Mouse (Mus musculus) CH12.LX (cell line): ENCODE data around the gene Ncor2. TPM values are rescaled to one million over a fixed set of nuclear protein-coding genes. Genes with fewer than 3 reads are reported as not detected.

Source experiments
- DNase-seq: peaks from one replicate; pipeline ENCODE4 v3.0.0-alpha.2; 2013; ENCODE audit errors: extremely low read depth
- H3K27ac ChIP-seq: 2 replicates; pipeline ENCODE4 v1.5.1; 2012; ENCODE audit warnings: low read depth, mild to moderate bottlenecking, control low read depth, moderate library complexity; ENCODE audit not compliant: insufficient read depth
- H3K27me3 ChIP-seq: replicated peaks from 2 replicates; pipeline ENCODE3; 2012; ENCODE audit warnings: inconsistent platforms
- H3K36me3 ChIP-seq, 2 experiments: replicated peaks in 1 of 2; 2 replicates each; pipeline versions ENCODE3 to v1.6.1; 2012; ENCODE audit warnings: inconsistent platforms in 1 of 2, low read length in 1 of 2, mild to moderate bottlenecking in 1 of 2, mixed read lengths in 1 of 2, moderate library complexity in 1 of 2; ENCODE audit not compliant: control insufficient read depth in 1 of 2, insufficient read depth in 1 of 2
- H3K4me1 ChIP-seq, 2 experiments: 2 replicates each; pipeline ENCODE4 v1.6.1; 2012; ENCODE audit warnings: inconsistent platforms in 1 of 2, moderate library complexity in 1 of 2; ENCODE audit not compliant: insufficient read depth in 2 of 2, control insufficient read depth in 1 of 2
- H3K4me2 ChIP-seq: 2 replicates; pipeline ENCODE4 v1.6.1; 2012; ENCODE audit warnings: low read depth, mild to moderate bottlenecking, control low read depth; ENCODE audit not compliant: poor library complexity, insufficient read depth, severe bottlenecking
- H3K4me3 ChIP-seq, 3 experiments: fragments of 150-350 bp in 1 of 3; sonication (generic) in 1 of 3; replicated peaks in 1 of 3; 2 replicates each; pipeline versions ENCODE3 to v1.5.1; 2011 to 2012; ENCODE audit warnings: low read depth in 2 of 3, low read length in 2 of 3, mild to moderate bottlenecking in 2 of 3, moderate library complexity in 2 of 3, control low read depth in 1 of 3, improper control_type of control experiment in 1 of 3, inconsistent platforms in 1 of 3, mixed read lengths in 1 of 3; ENCODE audit not compliant: poor library complexity in 1 of 3
- H3K79me2 ChIP-seq: replicated peaks from 2 replicates; pipeline ENCODE4 v1.6.1; 2012; ENCODE audit warnings: mild to moderate bottlenecking, moderate library complexity; ENCODE audit not compliant: control insufficient read depth, poor library complexity, insufficient read depth, severe bottlenecking; ENCODE audit errors: extremely low read depth
- H3K9ac ChIP-seq: 2 replicates; pipeline ENCODE4 v1.6.1; 2012; ENCODE audit warnings: low read depth, mild to moderate bottlenecking, control low read depth, moderate library complexity; ENCODE audit not compliant: insufficient read depth
- H3K9me3 ChIP-seq: replicated peaks from 2 replicates; pipeline ENCODE3; 2012; ENCODE audit warnings: low read length, inconsistent platforms, mixed read lengths
- BHLHE40 ChIP-seq: IDR thresholded peaks from 2 replicates; pipeline ENCODE4 v1.6.1; 2011; ENCODE audit warnings: mild to moderate bottlenecking, low read depth, low read length, improper control_type of control experiment
- CHD1 ChIP-seq: IDR thresholded peaks from 2 replicates; pipeline ENCODE4 v1.6.1; 2012; ENCODE audit warnings: low read depth, low read length, improper control_type of control experiment, inconsistent platforms
- CHD2 ChIP-seq: IDR thresholded peaks from 2 replicates; pipeline ENCODE4 v1.6.1; 2011; ENCODE audit warnings: low read length, improper control_type of control experiment
- CTCF ChIP-seq, 2 experiments: IDR thresholded peaks in 1 of 2; conservative IDR thresholded peaks in 1 of 2; 2 replicates each; pipeline ENCODE4 v1.5.1; 2011 to 2012; ENCODE audit warnings: low read depth in 2 of 2, low read length in 2 of 2, improper control_type of control experiment in 1 of 2, inconsistent platforms in 1 of 2, mild to moderate bottlenecking in 1 of 2, moderate library complexity in 1 of 2
- E2F4 ChIP-seq: IDR thresholded peaks from 2 replicates; pipeline ENCODE4 v1.6.1; 2011; ENCODE audit warnings: low read depth, low read length, improper control_type of control experiment; ENCODE audit not compliant: insufficient replicate concordance
- ELF1 ChIP-seq: IDR thresholded peaks from 2 replicates; pipeline ENCODE4 v1.6.1; 2014; ENCODE audit warnings: low read depth, mild to moderate bottlenecking, inconsistent platforms, low read length, improper control_type of control experiment
- EP300 ChIP-seq: IDR thresholded peaks from 2 replicates; pipeline ENCODE4 v1.6.1; 2011; ENCODE audit warnings: low read length, improper control_type of control experiment
- ETS1 ChIP-seq: conservative IDR thresholded peaks from 2 replicates; pipeline ENCODE4 v1.6.1; 2012; ENCODE audit warnings: low read depth, mild to moderate bottlenecking, inconsistent platforms, low read length, improper control_type of control experiment, moderate library complexity
- GABPA ChIP-seq: IDR thresholded peaks from 2 replicates; pipeline ENCODE4 v1.6.1; 2012; ENCODE audit warnings: low read depth, low read length, improper control_type of control experiment, inconsistent platforms; ENCODE audit not compliant: insufficient replicate concordance
- HCFC1 ChIP-seq: IDR thresholded peaks from 2 replicates; pipeline ENCODE4 v1.6.1; 2012; ENCODE audit warnings: low read depth, mild to moderate bottlenecking, inconsistent platforms, low read length, improper control_type of control experiment
- IRF4 ChIP-seq: IDR thresholded peaks from 2 replicates; pipeline ENCODE4 v1.6.1; 2014; ENCODE audit warnings: low read depth, mild to moderate bottlenecking, inconsistent platforms, low read length, improper control_type of control experiment
- JUN ChIP-seq: IDR thresholded peaks from 2 replicates; pipeline ENCODE4 v1.6.1; 2011; ENCODE audit warnings: low read depth, mild to moderate bottlenecking, low read length, improper control_type of control experiment, moderate library complexity; ENCODE audit not compliant: insufficient read depth
- JUND ChIP-seq: conservative IDR thresholded peaks from 2 replicates; pipeline ENCODE4 v1.6.1; 2011; ENCODE audit warnings: low read depth, low read length, improper control_type of control experiment
- KAT2A ChIP-seq: IDR thresholded peaks from 2 replicates; pipeline ENCODE4 v1.6.1; 2012; ENCODE audit warnings: low read length, improper control_type of control experiment, inconsistent platforms; ENCODE audit not compliant: insufficient replicate concordance
- MAFK ChIP-seq: IDR thresholded peaks from 2 replicates; pipeline ENCODE4 v1.6.1; 2011; ENCODE audit warnings: low read length, improper control_type of control experiment; ENCODE audit not compliant: insufficient replicate concordance
- MAX ChIP-seq: IDR thresholded peaks from 2 replicates; pipeline ENCODE4 v1.6.1; 2011; ENCODE audit warnings: low read length, improper control_type of control experiment
- MAZ ChIP-seq: IDR thresholded peaks from 2 replicates; pipeline ENCODE4 v1.6.1; 2012; ENCODE audit warnings: low read depth, mild to moderate bottlenecking, inconsistent platforms, low read length, improper control_type of control experiment, moderate library complexity
- MEF2A ChIP-seq: IDR thresholded peaks from 2 replicates; pipeline ENCODE4 v1.6.1; 2014; ENCODE audit warnings: low read depth, mild to moderate bottlenecking, inconsistent platforms, low read length, improper control_type of control experiment, borderline replicate concordance
- MXI1 ChIP-seq: IDR thresholded peaks from 2 replicates; pipeline ENCODE4 v1.6.1; 2011; ENCODE audit warnings: mild to moderate bottlenecking, low read depth, low read length, improper control_type of control experiment
- MYC ChIP-seq: IDR thresholded peaks from 2 replicates; pipeline ENCODE4 v1.6.1; 2011; ENCODE audit warnings: low read depth, mild to moderate bottlenecking, improper control_type of control experiment, low read length
- NELFE ChIP-seq: IDR thresholded peaks from 2 replicates; pipeline ENCODE4 v1.6.1; 2011; ENCODE audit warnings: low read depth, low read length, improper control_type of control experiment
- NRF1 ChIP-seq: IDR thresholded peaks from 2 replicates; pipeline ENCODE4 v1.6.1; 2014; ENCODE audit warnings: low read depth, mild to moderate bottlenecking, inconsistent platforms, low read length, improper control_type of control experiment, moderate library complexity
- PAX5 ChIP-seq: IDR thresholded peaks from 2 replicates; pipeline ENCODE4 v1.6.1; 2012; ENCODE audit warnings: low read length, inconsistent platforms, mixed read lengths
- POLR2A ChIP-seq: IDR thresholded peaks from 2 replicates; pipeline ENCODE4 v1.6.1; 2011; ENCODE audit warnings: low read depth, mild to moderate bottlenecking, improper control_type of control experiment, low read length
- POLR2AphosphoS2 ChIP-seq: IDR thresholded peaks from 2 replicates; pipeline ENCODE4 v1.6.1; 2011; ENCODE audit warnings: low read depth, low read length, improper control_type of control experiment
- RAD21 ChIP-seq: IDR thresholded peaks from 2 replicates; pipeline ENCODE4 v1.6.1; 2011; ENCODE audit warnings: low read depth, mild to moderate bottlenecking, low read length, improper control_type of control experiment, moderate library complexity
- RCOR1 ChIP-seq: conservative IDR thresholded peaks from 2 replicates; pipeline ENCODE4 v1.6.1; 2012; ENCODE audit warnings: low read depth, mild to moderate bottlenecking, inconsistent platforms, low read length, improper control_type of control experiment
- SIN3A ChIP-seq: IDR thresholded peaks from 2 replicates; pipeline ENCODE4 v1.6.1; 2012; ENCODE audit warnings: low read length, improper control_type of control experiment, inconsistent platforms
- SMC3 ChIP-seq: IDR thresholded peaks from 2 replicates; pipeline ENCODE4 v1.6.1; 2011; ENCODE audit warnings: low read depth, low read length, improper control_type of control experiment
- TBP ChIP-seq: conservative IDR thresholded peaks from 2 replicates; pipeline ENCODE4 v1.6.1; 2011; ENCODE audit warnings: low read depth, low read length, improper control_type of control experiment
- TCF12 ChIP-seq: IDR thresholded peaks from 2 replicates; pipeline ENCODE4 v1.6.1; 2014; ENCODE audit warnings: low read depth, mild to moderate bottlenecking, inconsistent platforms, low read length, improper control_type of control experiment
- UBTF ChIP-seq: IDR thresholded peaks from 2 replicates; pipeline ENCODE4 v1.6.1; 2012; ENCODE audit warnings: low read depth, mild to moderate bottlenecking, inconsistent platforms, low read length, improper control_type of control experiment, moderate library complexity
- USF1 ChIP-seq: IDR thresholded peaks from 2 replicates; pipeline ENCODE4 v1.6.1; 2014; ENCODE audit warnings: low read depth, mild to moderate bottlenecking, inconsistent platforms, low read length, improper control_type of control experiment
- USF2 ChIP-seq: conservative IDR thresholded peaks from 2 replicates; pipeline ENCODE4 v1.6.1; 2011; ENCODE audit warnings: low read depth, low read length, improper control_type of control experiment
- ZC3H11A ChIP-seq: IDR thresholded peaks from 2 replicates; pipeline ENCODE4 v1.6.1; 2012; ENCODE audit warnings: low read depth, mild to moderate bottlenecking, inconsistent platforms, low read length, improper control_type of control experiment
- ZKSCAN1 ChIP-seq: IDR thresholded peaks from 2 replicates; pipeline ENCODE4 v1.6.1; 2012; ENCODE audit warnings: low read depth, inconsistent platforms, low read length, improper control_type of control experiment, borderline replicate concordance
- ZMIZ1 ChIP-seq: IDR thresholded peaks from 2 replicates; pipeline ENCODE4 v1.6.1; 2012; ENCODE audit warnings: low read depth, mild to moderate bottlenecking, inconsistent platforms, low read length, improper control_type of control experiment
- ZNF384 ChIP-seq: IDR thresholded peaks from 2 replicates; pipeline ENCODE4 v1.6.1; 2012; ENCODE audit warnings: low read depth, low read length, improper control_type of control experiment, inconsistent platforms
- dilution Hi-C: fragments of 300-500 bp; cut with MboI; formaldehyde crosslinking; loops from 2 replicates; pipeline ENCODE4 v1.14.3; 2020; ENCODE audit warnings: low sequenced_read_pairs; ENCODE audit not compliant: extremely low pct_unique_long_range_greater_than_20kb, extremely low pct_ligation_motif_present
- in situ Hi-C: fragments of 300-500 bp; cut with MboI; formaldehyde crosslinking; loops from 3 replicates; pipeline ENCODE4 v1.14.3; 2019; ENCODE audit warnings: low sequenced_read_pairs, low pct_ligation_motif_present, low pct_unique_long_range_greater_than_20kb, mixed read lengths
- polyA plus RNA-seq: library from polyadenylated mRNA; unstranded; fragments of >175 nt; gene quantifications from 2 replicates; pipeline ENCODE4 v1.2.1, GENCODE M21; 2012; ENCODE audit warnings: low read depth; ENCODE audit not compliant: insufficient read length
- total RNA-seq, 2 experiments: library from RNA; depleted of rRNA; stranded (reverse); fragments of 300-350 nt in 1 of 2; fragments of >200 nt in 1 of 2; gene quantifications; 2 replicates each; pipeline ENCODE4 v1.2.3; 2012 to 2014

The Ncor2 gene
- total and polyA plus RNA-seq, 3 experiments: 3.9 to 44.7 (median 10.8) TPM

DNA sequence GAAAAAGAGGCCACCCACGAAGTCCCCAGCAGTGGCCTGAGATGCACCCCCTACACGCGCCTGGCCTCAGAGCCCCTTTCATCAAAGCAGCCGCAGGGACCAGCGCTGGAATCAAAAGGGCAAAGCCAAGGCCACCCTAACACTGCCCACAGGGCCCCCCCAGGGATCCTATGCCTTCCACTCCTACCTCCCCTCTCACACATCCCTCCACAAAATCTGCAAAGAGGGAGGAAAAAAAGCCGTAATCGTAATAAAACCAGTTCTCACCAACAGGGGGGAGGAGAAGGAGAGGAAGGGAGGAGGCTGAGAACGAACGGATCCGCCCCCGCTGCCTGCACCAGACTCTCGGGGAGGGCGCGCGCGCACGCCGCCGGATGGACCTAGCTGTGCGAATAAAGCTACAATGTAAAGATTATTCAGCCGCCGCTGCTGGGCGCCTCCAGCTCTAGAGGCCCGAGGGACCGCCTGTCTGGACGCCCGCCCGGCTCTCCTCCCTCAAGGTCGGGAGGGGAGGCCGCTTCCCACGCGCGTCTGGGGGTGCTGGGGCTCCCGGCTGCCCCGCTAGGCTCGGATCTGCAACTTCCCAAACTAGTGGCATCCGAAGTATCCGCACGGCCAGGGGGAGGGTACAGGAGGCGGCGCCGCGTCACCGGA is 1.4 kb downstream of the Ncor2 start:
- H3K4me2 ChIP-seq: peak overlapping the region; percentile 77
- H3K27ac ChIP-seq: no peak overlapping the region
- H3K4me1 ChIP-seq: peaks cover 18 to 60% of the 10 kb centered on the region in 2 experiments
- H3K27me3 ChIP-seq: no peaks in the 10 kb centered on the region
- H3K4me3 ChIP-seq: peak overlapping the region; percentile 71 to 86 (median 79)
- dilution Hi-C loops (no loop called here), in situ Hi-C loops (loop anchor here (10.0 kb wide), 1 partner anchor 53 kb away; no protein-coding TSS in a partner anchor)
- H3K36me3 ChIP-seq: peaks cover 0 to 29% of the 10 kb centered on the region in 2 experiments
- peak overlapping the region; percentile 77 for H3K9ac ChIP-seq
- TF ChIP-seq SIN3A (no peak), HCFC1 (no peak), JUN (no peak), TBP (no peak), KAT2A (no peak), TCF12 (no peak), RAD21 (no peak; the same call in 1 of the 2 replicates), ZNF384 (no peak), ZMIZ1 (no peak), E2F4 (0 out of 2 replicates have a peak, but pooled peaks have one; percentile 29), MAX (peak; percentile 21; the same call in 1 of the 2 replicates), CTCF (conservative IDR thresholded peaks at IDR 0.05 in 1 of 2, IDR thresholded peaks at IDR 0.05 in 1 of 2; ENCODE audit: low read depth in 2 of 2, low read length in 2 of 2) (peak in 1 of 2 experiments; percentile 25; a peak in 2 of 4 replicates), USF1 (no peak), CHD1 (no peak), MEF2A (no peak), PAX5 (no peak), ETS1 (no peak), IRF4 (no peak), BHLHE40 (no peak), CHD2 (no peak), POLR2AphosphoS2 (no peak), GABPA (no peak), NRF1 (peak; percentile 63; the same call in 1 of the 2 replicates), UBTF (peak; percentile 63; the same call in 1 of the 2 replicates), MYC (no peak), JUND (no peak), SMC3 (0 out of 2 replicates have a peak, but pooled peaks have one; percentile 2), MXI1 (peak; percentile 59; the same call in 1 of the 2 replicates), EP300 (no peak), MAFK (no peak), NELFE (no peak), USF2 (no peak), ELF1 (no peak; the same call in 1 of the 2 replicates), ZC3H11A (no peak), POLR2A (no peak), MAZ (peak; percentile 68; the same call in 1 of the 2 replicates), ZKSCAN1 (no peak), RCOR1 (no peak)
- H3K9me3 ChIP-seq: no peaks in the 10 kb centered on the region
- peaks cover 46% of the 10 kb centered on the region for H3K79me2 ChIP-seq
- peak; percentile 77 for DNase-seq
